Mouse (Mus musculus): Measurements from ENCODE around the gene Atxn1. TPM values are rescaled to one million over a fixed set of nuclear protein-coding genes. Genes with fewer than 3 reads are reported as not detected.

Gene Atxn1
- total and polyA plus RNA-seq, 3 experiments = 7.5 to 30.1 (median 27.3) TPM

DNA sequence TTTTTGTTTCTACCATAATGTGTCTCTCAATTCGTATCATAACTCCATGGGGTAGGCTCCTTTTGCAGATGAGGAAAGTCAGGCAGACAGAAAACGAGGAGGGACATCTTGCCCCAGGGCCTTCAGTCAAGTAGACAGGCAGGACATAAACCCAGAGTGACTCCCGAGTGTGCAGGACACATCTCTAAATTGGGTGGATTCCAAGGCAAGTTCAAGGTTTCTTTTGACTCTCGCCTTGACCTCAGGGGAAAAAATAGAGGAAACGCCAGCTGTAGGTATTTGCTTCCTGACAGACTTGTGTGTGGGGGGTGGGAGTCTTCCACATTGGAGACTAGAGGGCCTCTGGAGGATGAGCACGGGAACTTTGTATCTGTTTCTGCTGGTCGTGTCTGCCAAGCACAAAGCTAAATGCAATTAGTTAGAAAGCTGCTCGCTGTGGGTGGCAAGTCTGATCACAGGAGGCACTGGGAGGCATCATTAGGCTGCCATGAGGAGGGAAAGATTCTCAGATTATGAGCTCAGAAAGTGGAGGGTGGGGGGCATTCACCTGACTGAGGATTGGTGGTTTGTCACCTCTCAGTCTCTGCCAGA lies 449.9 kb downstream of the Atxn1 start:
- DNase-seq = no peak
- H3K4me1 ChIP-seq (ENCODE audit: control insufficient read depth, insufficient read depth, low read length) = peaks cover 28% of the 10 kb centered on the region
- no peak for TF ChIP-seq CTCF (IDR thresholded peaks at IDR 0.05)
- no peak for TF ChIP-seq POLR2A (IDR thresholded peaks at IDR 0.05; ENCODE audit: insufficient read depth, low read depth, low read length)
- no peak for TF ChIP-seq EP300 (IDR thresholded peaks at IDR 0.05; ENCODE audit: insufficient read depth, low read depth, low read length)
- H3K79me2 ChIP-seq (replicated peaks; ENCODE audit: control insufficient read depth, insufficient read depth, low read length) = 0 out of 2 replicates have a peak, but pooled peaks cover 1% of the 10 kb centered on the region
- no peaks in the 10 kb centered on the region for H3K27me3 ChIP-seq (ENCODE audit: control insufficient read depth, insufficient read depth, low read length)
- WGBS = 33% methylated on average over 8 of the region's 8 CpGs
- H3K36me3 ChIP-seq (ENCODE audit: control insufficient read depth, insufficient read depth, low read length) = peaks cover 23% of the 10 kb centered on the region
- intact Hi-C loops (cut with DNase I) = no loop called here
- H3K9ac ChIP-seq (ENCODE audit: low read depth, low read length) = no peak overlapping the region
- no peak overlapping the region for H3K4me3 ChIP-seq
- no peak overlapping the region for H3K27ac ChIP-seq

DNA sequence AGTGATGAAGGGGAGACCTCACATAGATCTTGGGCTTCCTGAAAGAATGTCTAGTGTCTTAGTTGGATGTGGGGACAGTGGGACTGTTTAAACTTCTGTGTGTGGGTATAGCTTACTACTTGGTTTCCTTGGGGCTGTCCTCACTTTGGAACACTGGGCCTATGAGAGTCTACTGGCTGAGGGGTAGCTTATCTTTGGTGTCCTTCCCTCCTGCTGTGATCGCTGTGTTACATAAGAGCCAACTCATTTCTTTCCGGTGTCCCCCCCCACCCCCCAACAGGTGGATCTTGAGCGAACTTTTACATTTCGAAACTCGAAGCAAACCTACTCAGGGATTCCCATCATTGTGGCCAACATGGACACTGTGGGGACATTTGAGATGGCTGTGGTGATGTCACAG lies 450.7 kb downstream of the Atxn1 start:
- Histone ChIP-seq H3K9ac (ENCODE audit: low read depth, low read length) (no peak overlapping the region), H3K4me3 (no peak overlapping the region), H3K4me1 (ENCODE audit: control insufficient read depth, insufficient read depth, low read length) (peaks cover 28% of the 10 kb centered on the region), H3K36me3 (ENCODE audit: control insufficient read depth, insufficient read depth, low read length) (peaks cover 23% of the 10 kb centered on the region), H3K27me3 (ENCODE audit: control insufficient read depth, insufficient read depth, low read length) (no peaks in the 10 kb centered on the region), H3K27ac (no peak overlapping the region), H3K79me2 (replicated peaks; ENCODE audit: control insufficient read depth, insufficient read depth, low read length) (0 out of 2 replicates have a peak, but pooled peaks cover 1% of the 10 kb centered on the region)
- 80% methylated on average over 5 of the region's 5 CpGs for WGBS
- no peak for TF ChIP-seq EP300 (IDR thresholded peaks at IDR 0.05; ENCODE audit: insufficient read depth, low read depth, low read length)
- no peak for TF ChIP-seq CTCF (IDR thresholded peaks at IDR 0.05)
- TF ChIP-seq POLR2A (IDR thresholded peaks at IDR 0.05; ENCODE audit: insufficient read depth, low read depth, low read length) = no peak
- intact Hi-C loops (cut with DNase I) = no loop called here
- DNase-seq = no peak

DNA sequence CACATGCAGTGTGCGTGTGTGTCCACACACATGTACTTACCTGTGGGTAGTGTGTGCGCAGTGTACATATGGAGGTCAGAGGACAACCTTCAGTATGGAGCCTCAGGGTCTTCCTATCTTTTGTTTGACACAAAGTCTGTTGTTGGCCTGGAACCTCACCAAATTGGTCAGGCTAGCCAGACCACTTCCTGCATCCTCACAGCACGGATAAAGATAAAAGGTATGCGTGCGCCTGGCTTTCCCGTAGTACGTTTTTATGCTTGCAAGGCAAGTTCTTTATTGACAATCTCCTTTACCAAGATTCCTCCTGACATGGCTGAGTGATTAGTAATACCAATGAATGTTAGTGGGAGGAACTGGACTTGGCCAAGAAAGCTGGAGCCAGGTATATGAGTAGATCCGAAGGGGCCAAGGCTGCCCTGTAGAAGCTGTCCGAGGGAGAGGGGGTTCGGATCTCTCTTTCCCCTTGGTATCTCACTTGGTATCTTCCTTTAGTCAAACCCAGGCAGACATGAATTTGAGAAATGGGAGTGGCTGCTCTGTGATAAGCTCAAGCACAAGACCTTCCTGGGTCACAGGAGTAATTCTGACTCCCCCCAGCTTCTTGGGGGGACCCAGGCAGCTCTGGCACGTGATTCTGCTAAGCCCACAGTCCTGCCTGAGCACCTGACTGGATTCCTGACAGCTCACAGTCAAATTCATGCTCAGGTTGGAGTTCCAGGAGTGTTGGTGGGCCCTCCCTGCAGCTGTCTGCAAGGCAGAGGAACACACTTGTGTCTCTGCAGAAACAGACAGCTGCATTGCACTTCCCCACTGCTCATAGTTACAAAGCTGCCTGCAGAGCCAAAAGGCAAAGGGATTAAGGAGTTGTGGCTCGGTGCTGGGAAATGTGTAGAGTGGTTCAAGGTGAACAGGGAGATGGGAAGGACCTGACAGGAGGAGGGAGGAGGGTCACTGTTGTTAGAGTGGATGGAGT lies 451.5 kb downstream of the Atxn1 start:
- no peak overlapping the region for H3K9ac ChIP-seq (ENCODE audit: low read depth, low read length)
- no peaks in the 10 kb centered on the region for H3K79me2 ChIP-seq (replicated peaks; ENCODE audit: control insufficient read depth, insufficient read depth, low read length)
- H3K4me1 ChIP-seq (ENCODE audit: control insufficient read depth, insufficient read depth, low read length) = peaks cover 28% of the 10 kb centered on the region
- peaks cover 23% of the 10 kb centered on the region for H3K36me3 ChIP-seq (ENCODE audit: control insufficient read depth, insufficient read depth, low read length)
- no peak for TF ChIP-seq EP300 (IDR thresholded peaks at IDR 0.05; ENCODE audit: insufficient read depth, low read depth, low read length)
- TF ChIP-seq CTCF (IDR thresholded peaks at IDR 0.05) = no peak
- TF ChIP-seq POLR2A (IDR thresholded peaks at IDR 0.05; ENCODE audit: insufficient read depth, low read depth, low read length) = no peak
- H3K27me3 ChIP-seq (ENCODE audit: control insufficient read depth, insufficient read depth, low read length) = no peaks in the 10 kb centered on the region
- intact Hi-C loops (cut with DNase I) = no loop called here
- no peak overlapping the region for H3K4me3 ChIP-seq
- no peak for DNase-seq
- 60% methylated on average over 12 of the region's 12 CpGs for WGBS
- peak overlapping the region; percentile 49; the same call in 1 of the 2 replicates for H3K27ac ChIP-seq

DNA sequence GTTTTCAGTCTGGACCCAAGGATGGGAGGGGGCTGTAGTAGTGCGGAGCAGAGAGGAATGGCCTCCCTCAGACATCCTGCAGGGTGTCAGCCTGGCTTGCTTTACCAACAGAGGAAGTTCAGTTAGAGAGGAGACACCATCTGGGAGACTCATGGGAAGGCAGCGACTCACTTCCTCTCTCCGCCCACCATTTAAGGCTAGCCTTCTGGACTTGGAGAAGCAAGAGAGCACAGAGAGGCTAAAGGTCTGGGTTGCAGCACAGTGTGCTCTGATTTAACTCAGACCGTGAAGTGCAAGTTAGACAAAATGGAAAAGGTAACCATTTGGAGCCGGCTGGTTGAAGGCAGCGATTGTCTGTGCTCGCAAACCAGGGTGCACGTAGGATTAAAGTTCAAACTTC lies 452.3 kb downstream of the Atxn1 start:
- H3K79me2 ChIP-seq (replicated peaks; ENCODE audit: control insufficient read depth, insufficient read depth, low read length) = no peaks in the 10 kb centered on the region
- no peak overlapping the region for H3K9ac ChIP-seq (ENCODE audit: low read depth, low read length)
- H3K36me3 ChIP-seq (ENCODE audit: control insufficient read depth, insufficient read depth, low read length) = peaks cover 23% of the 10 kb centered on the region
- peaks cover 28% of the 10 kb centered on the region for H3K4me1 ChIP-seq (ENCODE audit: control insufficient read depth, insufficient read depth, low read length)
- WGBS = 63% methylated on average over 8 of the region's 8 CpGs
- intact Hi-C loops (cut with DNase I) = no loop called here
- TF ChIP-seq CTCF (IDR thresholded peaks at IDR 0.05) (peak; percentile 30), EP300 (IDR thresholded peaks at IDR 0.05; ENCODE audit: insufficient read depth, low read depth, low read length) (peak; percentile 64; the same call in 1 of the 2 replicates), POLR2A (IDR thresholded peaks at IDR 0.05; ENCODE audit: insufficient read depth, low read depth, low read length) (no peak; the same call in 1 of the 2 replicates)
- no peaks in the 10 kb centered on the region for H3K27me3 ChIP-seq (ENCODE audit: control insufficient read depth, insufficient read depth, low read length)
- peak overlapping the region; percentile 49 for H3K27ac ChIP-seq
- peak in 1 of 2 experiments; percentile 46 for DNase-seq
- H3K4me3 ChIP-seq = no peak overlapping the region

DNA sequence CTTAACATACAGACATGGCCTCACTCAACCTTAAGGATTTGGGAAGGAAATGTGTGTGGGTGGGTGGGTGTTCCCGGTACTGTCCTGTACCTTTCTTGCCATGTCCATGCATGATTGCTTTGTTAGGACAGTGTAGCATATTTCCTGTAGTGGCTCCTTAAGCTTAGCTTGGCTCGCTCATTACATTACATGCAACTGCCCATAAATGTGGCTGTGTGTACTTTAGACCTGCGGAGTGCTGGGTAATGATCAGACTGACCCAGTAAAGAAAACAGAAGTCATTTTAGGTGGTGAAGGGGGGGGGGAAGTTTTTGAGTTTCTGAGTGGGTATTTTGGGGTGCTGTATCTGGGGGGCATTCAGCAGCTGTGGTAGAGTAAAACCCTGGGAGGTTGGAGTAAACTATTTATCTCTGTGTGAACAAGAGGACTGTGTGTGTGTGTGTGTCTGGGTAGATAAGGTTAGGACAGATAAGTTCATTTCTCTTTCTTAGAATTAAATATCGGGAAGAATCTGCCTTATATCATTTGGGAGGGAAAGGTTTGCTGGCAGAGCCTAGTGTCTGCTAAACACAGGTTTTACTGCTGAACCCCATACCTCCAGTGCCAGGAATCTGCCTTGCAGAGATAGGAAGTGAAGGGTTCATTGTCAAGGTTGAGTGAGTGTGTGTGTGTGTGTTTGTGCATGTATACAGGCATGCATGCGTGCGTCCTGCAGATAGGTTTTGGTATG lies 452.9 kb downstream of the Atxn1 start:
- 39% methylated on average over 6 of the region's 6 CpGs for WGBS
- intact Hi-C loops (cut with DNase I) = no loop called here
- Histone ChIP-seq H3K79me2 (replicated peaks; ENCODE audit: control insufficient read depth, insufficient read depth, low read length) (no peaks in the 10 kb centered on the region), H3K27me3 (ENCODE audit: control insufficient read depth, insufficient read depth, low read length) (no peaks in the 10 kb centered on the region), H3K4me1 (ENCODE audit: control insufficient read depth, insufficient read depth, low read length) (peaks cover 26% of the 10 kb centered on the region), H3K9ac (ENCODE audit: low read depth, low read length) (no peak overlapping the region), H3K27ac (peak overlapping the region; percentile 49), H3K4me3 (no peak overlapping the region), H3K36me3 (ENCODE audit: control insufficient read depth, insufficient read depth, low read length) (peaks cover 21% of the 10 kb centered on the region)
- no peak for TF ChIP-seq CTCF (IDR thresholded peaks at IDR 0.05)
- no peak for TF ChIP-seq EP300 (IDR thresholded peaks at IDR 0.05; ENCODE audit: insufficient read depth, low read depth, low read length)
- TF ChIP-seq POLR2A (IDR thresholded peaks at IDR 0.05; ENCODE audit: insufficient read depth, low read depth, low read length) = no peak
- no peak for DNase-seq

Measured in heart, adult 2 months (tissue).